Mouse (Mus musculus) liver, adult 2 months (tissue): ENCODE measurements around the gene Ifitm6. TPM values are rescaled to one million over a fixed set of nuclear protein-coding genes. Genes with fewer than 3 reads are reported as not detected.
"Not testable (repeated sequence)": the region's sequence is repeated elsewhere in the genome, so short reads cannot be mapped to it uniquely, and the experiment has no call there.

ENCODE experiments used
- DNase-seq: peaks from one replicate; pipeline ENCODE4 v3.0.0-alpha.2; 2011; ENCODE audit warnings: low read depth, low spot score; ENCODE audit errors: extremely low read depth
- H3K27ac ChIP-seq: fragments of 200-500 bp; replicated peaks from 2 replicates; pipeline ENCODE4 v1.5.1; 2012; ENCODE audit warnings: low read depth, mild to moderate bottlenecking, control low read depth, inconsistent platforms, low read length; ENCODE audit not compliant: insufficient read depth
- H3K27me3 ChIP-seq: fragments of 200-500 bp; 2 replicates; pipeline ENCODE4 v1.6.1; 2012; ENCODE audit warnings: mild to moderate bottlenecking, moderate library complexity, low read length, inconsistent platforms; ENCODE audit not compliant: control insufficient read depth, insufficient read depth
- H3K36me3 ChIP-seq: fragments of 200-500 bp; 2 replicates; pipeline ENCODE4 v1.6.1; 2012; ENCODE audit warnings: low read length, inconsistent platforms; ENCODE audit not compliant: control insufficient read depth, insufficient read depth
- H3K4me1 ChIP-seq: fragments of 200-500 bp; 2 replicates; pipeline ENCODE4 v1.6.1; 2011; ENCODE audit warnings: low read length; ENCODE audit not compliant: control insufficient read depth, insufficient read depth
- H3K4me3 ChIP-seq: fragments of 200-500 bp; 2 replicates; pipeline ENCODE4 v1.5.1; 2011; ENCODE audit warnings: low read depth, mild to moderate bottlenecking, control low read depth, low read length, moderate library complexity; ENCODE audit not compliant: insufficient read depth
- H3K79me2 ChIP-seq: fragments of 200-500 bp; 2 replicates; pipeline ENCODE4 v1.6.1; 2012; ENCODE audit warnings: inconsistent platforms, mild to moderate bottlenecking, low read length, moderate library complexity; ENCODE audit not compliant: control insufficient read depth, insufficient read depth
- H3K9ac ChIP-seq: fragments of 200-500 bp; 2 replicates; pipeline ENCODE4 v1.6.1; 2012; ENCODE audit warnings: low read depth, mild to moderate bottlenecking, control low read depth, inconsistent platforms, low read length
- CTCF ChIP-seq: fragments of 200-500 bp; IDR thresholded peaks from 2 replicates; pipeline ENCODE4 v1.5.1; 2011; ENCODE audit warnings: low read depth, low read length, control low read depth
- POLR2A ChIP-seq: fragments of 200-500 bp; IDR thresholded peaks from 2 replicates; pipeline ENCODE4 v1.6.1; 2011; ENCODE audit warnings: low read length, control low read depth; ENCODE audit not compliant: insufficient read depth; ENCODE audit errors: extremely low read depth
- WGBS: fragments of 180-500 bp; shearing (Covaris S2); methylation state at CpG from one replicate; pipeline ENCODE4 v1.1.7; 2018; 5-methylcytosine and 5-hydroxymethylcytosine counted together
- polyA plus RNA-seq: library from polyadenylated mRNA; depleted of rRNA; stranded (reverse); fragments of >200 nt; gene quantifications from 2 replicates; pipeline ENCODE4 v1.2.3, GENCODE M21; 2012; rRNA removed
- total RNA-seq: library from RNA; depleted of rRNA; stranded (reverse); fragments of >200 nt; gene quantifications from 2 replicates; pipeline ENCODE4 v1.2.3, GENCODE M21; 2014; rRNA removed

The Ifitm6 gene
- total RNA-seq (0.81 and 0.83 TPM in 2 replicates), polyA plus RNA-seq (0.72 and 1.7 TPM in 2 replicates)

- H3K36me3 ChIP-seq, H3K27me3 ChIP-seq, H3K79me2 ChIP-seq, H3K4me3 ChIP-seq, DNase-seq, H3K4me1 ChIP-seq, H3K9ac ChIP-seq: not testable (repeated sequence)
- peak within 1 kb of the TSS; percentile 28; the same call in 1 of the 2 replicates for H3K27ac ChIP-seq
- 100% methylated on average over 1 of the region's 1 CpGs for WGBS
These were observed at the start of gene Ifitm6 for GRCm38 (mm10) chr7:141017824-141018223. Gene Ifitm6 (minus strand): TSS chr7:141017924.

GRCm38 (mm10) chr7:141064576-141064975, 46.9 kb upstream of the Ifitm6 start:
- no peak overlapping the region for H3K4me3 ChIP-seq
- H3K79me2 ChIP-seq: no peaks in the 10 kb centered on the region
- peaks cover 10% of the 10 kb centered on the region for H3K27me3 ChIP-seq
- H3K27ac ChIP-seq: no peak overlapping the region
- DNase-seq: peak; percentile 62
- H3K9ac ChIP-seq: no peak overlapping the region
- H3K4me1 ChIP-seq: peaks cover 8% of the 10 kb centered on the region
- no peaks in the 10 kb centered on the region for H3K36me3 ChIP-seq
- WGBS: 20% methylated on average over 7 of the region's 7 CpGs
- TF ChIP-seq POLR2A (no peak), CTCF (no peak)

- 20% methylated on average over 7 of the region's 7 CpGs for WGBS
- DNase-seq: no peak
- H3K27ac ChIP-seq: no peak overlapping the region
These were observed 46.5 kb upstream of the Ifitm6 start for GRCm38 (mm10) chr7:141064175-141064574.

GRCm38 (mm10) chr7:141063353-141063752, 45.6 kb upstream of the Ifitm6 start:
- Histone ChIP-seq H3K27me3 (peaks cover 10% of the 10 kb centered on the region), H3K4me1 (peaks cover 8% of the 10 kb centered on the region), H3K27ac (no peak overlapping the region), H3K79me2 (no peaks in the 10 kb centered on the region), H3K36me3 (no peaks in the 10 kb centered on the region), H3K9ac (no peak overlapping the region), H3K4me3 (no peak overlapping the region)
- no peak for TF ChIP-seq CTCF
- TF ChIP-seq POLR2A: no peak
- DNase-seq: no peak
- WGBS: 94% methylated on average over 3 of the region's 3 CpGs

More at GRCm38 (mm10) chr7:141064175-141064574, 46.5 kb upstream of the Ifitm6 start:
- H3K27me3 ChIP-seq: peaks cover 10% of the 10 kb centered on the region
- no peaks in the 10 kb centered on the region for H3K36me3 ChIP-seq
- no peaks in the 10 kb centered on the region for H3K79me2 ChIP-seq
- no peak overlapping the region for H3K9ac ChIP-seq
- TF ChIP-seq CTCF (no peak), POLR2A (no peak)
- H3K4me1 ChIP-seq: peaks cover 8% of the 10 kb centered on the region
- no peak overlapping the region for H3K4me3 ChIP-seq

GRCm38 (mm10) chr7:141062525-141062924, 44.8 kb upstream of the Ifitm6 start:
- no peak for DNase-seq
- TF ChIP-seq POLR2A: no peak
- no peak for TF ChIP-seq CTCF
- H3K27me3 ChIP-seq: peaks cover 10% of the 10 kb centered on the region
- no peak overlapping the region for H3K4me3 ChIP-seq
- no peak overlapping the region for H3K9ac ChIP-seq
- no peaks in the 10 kb centered on the region for H3K79me2 ChIP-seq
- 92% methylated on average over 7 of the region's 7 CpGs for WGBS
- H3K4me1 ChIP-seq: peaks cover 8% of the 10 kb centered on the region
- H3K27ac ChIP-seq: no peak overlapping the region
- no peaks in the 10 kb centered on the region for H3K36me3 ChIP-seq

GRCm38 (mm10) chr7:141061269-141061692, 43.6 kb upstream of the Ifitm6 start:
- WGBS: 13% methylated on average over 37 of the region's 37 CpGs
- H3K9ac ChIP-seq: no peak overlapping the region
- no peak for DNase-seq
- H3K4me3 ChIP-seq: no peak overlapping the region
- TF ChIP-seq CTCF: no peak
- H3K27me3 ChIP-seq: peaks cover 10% of the 10 kb centered on the region
- H3K27ac ChIP-seq: no peak overlapping the region
- no peaks in the 10 kb centered on the region for H3K36me3 ChIP-seq
- no peaks in the 10 kb centered on the region for H3K79me2 ChIP-seq
- peaks cover 8% of the 10 kb centered on the region for H3K4me1 ChIP-seq
